Mouse (Mus musculus) mesoderm, embryonic 11.5 days (tissue): Measurements from ENCODE around the gene Myl12a.
A peak's percentile ranks its signal among the peaks of the same experiment; 100 is the strongest.

Experiments used
- DNase-seq: peaks from one replicate; pipeline ENCODE4 v3.0.0-alpha.2; 2012; ENCODE audit warnings: low read depth, low spot score

The Myl12a gene

GRCm38 (mm10) chr17:71010646-71011242 lies 8.1 kb upstream of the Myl12a start:
- DNase-seq: no peak

GRCm38 (mm10) chr17:71009751-71010150 lies 7.1 kb upstream of the Myl12a start:
- DNase-seq: no peak

GRCm38 (mm10) chr17:71008676-71009075 lies 6.0 kb upstream of the Myl12a start:
- no peak for DNase-seq

DNA sequence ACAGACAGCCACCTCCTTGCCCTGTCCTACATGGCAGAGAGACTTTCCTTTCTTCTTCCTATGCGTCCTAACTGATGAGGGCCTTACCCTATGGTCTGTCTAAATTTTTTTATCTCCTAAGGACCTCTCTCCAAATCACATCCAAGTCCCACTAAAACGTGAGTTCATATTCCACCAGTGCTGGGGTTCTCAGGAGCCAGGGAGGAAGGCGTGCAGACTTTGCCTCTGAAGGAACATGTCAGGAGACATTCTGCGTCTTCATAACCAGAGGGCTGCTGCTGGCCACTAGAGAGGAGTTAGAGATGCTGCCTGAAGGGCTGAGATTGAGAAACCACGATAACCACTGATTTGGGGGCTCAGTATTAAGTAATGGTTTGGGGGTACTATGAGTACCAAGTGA lies 4.3 kb upstream of the Myl12a start:
- no peak for DNase-seq

GRCm38 (mm10) chr17:71004186-71004960 lies 1.7 kb upstream of the Myl12a start:
- no peak for DNase-seq

GRCm38 (mm10) chr17:71003721-71004120 lies 1.0 kb upstream of the Myl12a start:
- no peak for DNase-seq

GRCm38 (mm10) chr17:71003112-71003511 lies 434 bp upstream of the Myl12a start:
- DNase-seq: no peak

DNA sequence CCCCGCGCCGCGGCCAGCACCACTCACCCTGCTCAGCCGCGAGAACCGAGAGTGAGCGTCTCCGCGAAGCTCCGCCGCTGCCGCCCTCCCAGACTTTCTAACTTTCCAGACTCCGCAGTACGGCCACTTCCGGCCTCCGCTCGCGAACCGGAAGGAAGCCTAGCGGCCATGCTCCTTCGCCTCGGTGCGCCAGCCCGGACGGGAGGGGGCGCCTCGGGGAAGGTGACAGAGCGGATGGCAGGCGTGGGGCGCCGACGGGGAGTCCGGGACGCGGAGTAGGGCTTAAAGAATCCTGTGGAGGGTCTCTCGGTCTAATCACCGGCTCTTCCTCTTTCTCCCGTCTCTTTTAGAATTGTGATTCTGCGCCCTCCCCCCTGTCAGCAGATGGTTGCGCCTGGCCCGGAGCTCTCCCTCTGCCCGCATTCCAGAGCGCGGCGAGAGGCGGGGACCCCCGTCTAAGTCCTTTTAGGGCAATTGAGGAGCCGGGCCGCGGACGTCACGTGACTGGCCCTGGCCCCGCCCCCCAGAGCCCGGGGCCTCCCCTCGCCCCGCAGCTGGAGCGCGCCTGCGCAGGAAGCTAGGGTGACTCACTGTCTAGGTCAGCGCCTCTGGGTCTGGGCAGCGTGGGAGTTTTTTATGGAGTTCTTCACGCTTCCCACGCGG lies 466 bp downstream of the Myl12a start, which contains the start of gene Myom1:
Gene Myom1, plus strand, starts transcription at position 553 of the 663 bp plus-strand sequence.
- peak; percentile 98 for DNase-seq

- DNase-seq: peak; percentile 47
Measured at GRCm38 (mm10) chr17:71001699-71002080, 988 bp downstream of the Myl12a start.

DNA sequence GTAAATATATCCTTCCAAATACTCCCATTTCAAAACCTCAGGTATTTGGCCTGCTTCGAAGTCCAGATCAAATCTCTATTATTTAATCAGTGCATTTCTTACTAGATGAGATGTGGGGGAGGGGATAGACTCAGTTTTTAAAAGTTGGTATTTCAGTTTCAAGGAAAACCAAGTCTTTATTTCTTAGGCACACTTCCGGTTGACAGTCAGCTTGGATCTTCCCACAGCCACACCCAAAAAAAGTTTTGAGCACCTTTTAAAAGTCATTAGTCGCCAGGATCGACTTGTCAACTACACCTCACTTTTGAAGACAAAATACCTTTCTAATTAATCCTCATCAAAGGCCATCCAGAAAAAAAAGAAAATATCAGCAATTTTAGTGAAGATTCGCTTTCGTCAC lies 1.6 kb downstream of the Myl12a start:
- no peak for DNase-seq

DNA sequence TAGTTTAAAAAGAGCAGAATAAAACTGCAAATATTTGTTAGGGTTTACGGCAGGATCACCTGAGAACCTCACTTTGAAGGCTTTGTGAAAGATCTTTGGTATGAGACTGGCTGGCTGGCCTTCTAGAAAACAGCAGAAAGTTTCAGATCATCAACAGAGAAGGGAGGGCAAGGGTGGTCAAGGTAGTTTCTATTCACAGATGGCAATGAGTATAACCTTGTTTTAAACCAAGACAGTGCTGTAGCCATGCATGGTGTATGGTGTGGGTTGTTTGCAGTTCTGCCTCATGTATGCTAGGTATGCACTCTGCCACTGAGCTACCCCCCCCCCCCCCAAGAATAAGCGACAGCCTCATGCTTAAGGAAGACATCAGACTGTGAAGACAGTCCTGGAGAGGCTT lies 2.4 kb downstream of the Myl12a start:
- no peak for DNase-seq

GRCm38 (mm10) chr17:70999187-70999586 lies 3.5 kb downstream of the Myl12a start:
- DNase-seq: peak; percentile 28

- DNase-seq: no peak
Measured at GRCm38 (mm10) chr17:70998400-70998975, 4.2 kb downstream of the Myl12a start.

DNA sequence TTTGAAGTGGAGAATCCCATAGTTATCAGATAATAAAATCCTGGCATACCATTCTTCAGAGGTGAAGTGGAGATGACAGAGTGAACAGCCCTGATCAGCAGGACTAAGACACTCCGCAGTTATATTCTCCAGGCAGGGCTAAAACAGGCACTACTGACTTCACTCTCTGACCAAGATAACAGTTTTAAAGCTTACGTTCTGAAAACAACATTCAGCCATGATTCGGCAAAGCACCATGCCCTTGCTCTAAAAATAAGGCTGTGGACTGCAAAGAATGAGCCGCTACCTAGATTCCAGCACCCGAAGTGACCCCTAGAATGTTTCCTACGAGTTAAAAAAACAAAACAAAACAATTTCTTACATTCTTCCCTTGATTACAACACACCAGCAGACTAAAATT lies 4.8 kb downstream of the Myl12a start:
- DNase-seq: no peak

GRCm38 (mm10) chr17:70995551-70995950 lies 7.1 kb downstream of the Myl12a start:
- DNase-seq: no peak

DNA sequence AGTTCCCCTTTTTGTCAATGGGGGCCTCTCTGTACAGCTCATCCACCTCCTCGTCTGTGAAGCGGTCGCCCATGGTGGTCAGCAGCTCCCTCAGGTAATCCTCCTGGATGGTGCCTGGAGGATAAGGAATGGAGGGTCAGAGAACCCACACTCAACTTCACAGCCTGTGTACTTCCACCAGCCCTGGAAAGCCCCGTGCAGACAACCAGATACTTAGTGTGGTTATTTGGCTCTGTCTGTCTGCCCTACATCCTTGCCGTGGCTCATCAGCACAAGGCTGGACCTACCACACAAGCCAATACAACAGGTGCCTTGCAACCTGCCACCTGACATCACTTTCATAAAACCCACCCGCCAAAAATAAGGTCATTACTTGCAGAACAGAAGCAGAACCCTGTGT lies 8.0 kb downstream of the Myl12a start:
- DNase-seq: no peak

- DNase-seq: peak; percentile 30
Measured at GRCm38 (mm10) chr17:70993385-70993807, 9.3 kb downstream of the Myl12a start.

GRCm38 (mm10) chr17:70992662-70993061 lies 10.0 kb downstream of the Myl12a start:
- no peak for DNase-seq

- peak; percentile 52 for DNase-seq
Measured at GRCm38 (mm10) chr17:70991706-70992625, 10.7 kb downstream of the Myl12a start.

DNA sequence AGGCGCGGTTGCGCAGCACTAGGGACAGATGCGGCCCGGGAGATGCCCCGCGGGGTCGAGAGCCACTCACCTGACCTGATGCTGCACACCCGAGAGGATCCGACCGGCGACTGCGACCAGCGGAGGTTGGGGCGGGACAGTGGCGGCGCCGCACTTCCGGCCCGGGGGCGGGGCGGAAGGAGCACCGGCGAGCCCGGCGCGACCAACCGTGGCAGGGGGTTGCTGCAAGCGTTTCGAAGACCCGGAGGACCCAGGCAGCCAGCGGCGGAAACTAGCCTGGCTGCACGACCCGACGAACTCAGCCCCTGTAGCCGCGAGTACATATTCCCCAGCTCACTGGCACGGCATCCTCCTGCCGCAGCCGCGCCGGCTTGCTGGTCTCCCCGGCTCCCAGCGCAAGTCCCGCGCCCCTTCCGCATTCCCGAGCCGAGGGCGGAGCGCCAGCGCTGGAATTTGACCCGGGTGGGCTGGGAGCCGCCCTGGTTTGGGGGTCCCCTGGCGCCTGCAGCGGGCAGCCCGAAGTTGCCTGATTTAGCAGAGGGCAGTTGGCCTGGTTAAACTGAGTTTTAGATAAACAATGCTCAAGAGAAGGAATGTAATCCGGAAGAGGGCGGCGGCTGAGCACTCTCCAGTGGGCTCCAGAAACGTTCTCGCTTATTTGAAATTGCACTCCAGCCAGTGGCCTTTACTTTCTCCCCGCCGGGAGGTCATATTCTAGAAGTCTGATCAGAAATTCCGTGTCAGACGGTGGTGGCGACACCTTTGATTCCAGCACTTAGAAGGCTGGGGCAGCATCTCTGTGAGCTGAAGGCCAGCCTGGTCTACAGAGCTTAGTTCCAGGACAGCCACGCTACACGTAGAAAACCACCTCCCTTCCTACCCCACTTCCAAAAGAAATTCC lies 12.0 kb downstream of the Myl12a start:
- peak; percentile 88 for DNase-seq
